Mouse (Mus musculus): Measurements from ENCODE around the gene Lpcat1. TPM values are rescaled to one million over a fixed set of nuclear protein-coding genes. Genes with fewer than 3 reads are reported as not detected.
A peak's percentile ranks its signal among the peaks of the same experiment; 100 is the strongest.

The Lpcat1 gene
- polyA plus RNA-seq (2021) = 73.9 TPM

GRCm38 (mm10) chr13:73467034-73467420, at the start of gene Lpcat1:
Gene Lpcat1 (plus strand): TSS chr13:73467197.
- in situ Hi-C loops (cut with MboI; ENCODE audit: low pct_unique_long_range_greater_than_20kb) = loop anchor here (5.0 kb wide), 1 partner anchor 40 kb away; no protein-coding TSS in a partner anchor
- DNase-seq (ENCODE audit: low read depth, low spot score) (no peak), ATAC-seq (peak; percentile 91)
- no peak for TF ChIP-seq CTCF (IDR thresholded peaks at IDR 0.05)
- ChIA-PET POLR2A (interaction anchor here (0.8 to 2.0 kb wide), 2 partner anchors 24 to 36 kb away, joined by 7 to 8 read pairs; no protein-coding TSS in a partner anchor), CTCF (interaction anchor here (1.0 to 2.7 kb wide), 6 partner anchors 12 to 41 kb away, joined by 3 to 10 read pairs (median 6); no protein-coding TSS in a partner anchor)
- H3K27me3 ChIP-seq = no peaks in the 10 kb centered on the region

DNA sequence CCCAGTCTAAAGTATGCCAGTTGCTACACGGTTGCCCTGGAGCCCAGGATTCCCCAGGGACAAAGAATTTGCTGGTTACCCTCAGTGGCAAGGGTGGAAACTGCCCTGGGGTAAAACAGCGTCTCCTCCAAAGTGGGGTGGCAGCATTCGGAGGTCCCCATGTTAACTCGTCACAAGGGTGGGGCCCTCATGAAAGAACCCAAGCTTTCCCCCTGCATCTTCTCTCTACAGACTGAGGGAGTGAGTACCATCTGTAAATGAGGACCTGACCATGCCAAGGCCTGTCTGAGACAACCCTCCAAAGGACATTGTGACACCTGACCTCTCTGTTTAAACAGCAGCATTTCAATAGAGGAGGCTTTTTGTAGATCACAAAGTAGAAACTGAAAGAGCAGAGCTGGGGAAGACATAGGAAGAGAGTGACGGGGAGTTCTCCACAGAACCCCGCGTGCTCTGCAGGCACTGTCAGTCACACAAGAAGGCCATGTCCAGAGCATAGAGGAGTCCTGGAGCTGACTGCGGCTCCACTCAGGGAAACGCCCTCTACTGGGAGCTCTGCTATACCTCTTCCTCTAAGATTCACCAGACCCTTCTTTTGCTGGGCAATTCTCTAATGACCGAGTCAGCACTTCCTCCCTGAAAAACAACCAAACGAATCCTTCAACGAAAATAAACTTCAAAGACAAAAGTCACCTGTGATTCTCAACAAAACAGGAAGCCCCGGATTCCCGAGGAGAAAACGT, 49.3 kb upstream of the Lpcat1 start:
- CTCF ChIA-PET = interaction anchor here (1.1 kb wide), 1 partner anchor 85 kb away, joined by 4 read pairs; no protein-coding TSS in a partner anchor
- ATAC-seq = no peak
- no peak for DNase-seq (ENCODE audit: low read depth, low spot score)
- POLR2A ChIA-PET = no interaction called here
- in situ Hi-C loops (cut with MboI; ENCODE audit: low pct_unique_long_range_greater_than_20kb) = no loop called here
- TF ChIP-seq CTCF (IDR thresholded peaks at IDR 0.05) = peak; percentile 24
- H3K27me3 ChIP-seq = peaks cover 15% of the 10 kb centered on the region

GRCm38 (mm10) chr13:73418297-73418696, 48.7 kb upstream of the Lpcat1 start:
- ATAC-seq (no peak), DNase-seq (ENCODE audit: low read depth, low spot score) (no peak)
- H3K27me3 ChIP-seq = peaks cover 11% of the 10 kb centered on the region
- CTCF ChIA-PET = interaction anchor here (1.1 kb wide), 1 partner anchor 84 kb away, joined by 4 read pairs; no protein-coding TSS in a partner anchor
- in situ Hi-C loops (cut with MboI; ENCODE audit: low pct_unique_long_range_greater_than_20kb) = no loop called here
- no peak for TF ChIP-seq CTCF (IDR thresholded peaks at IDR 0.05)
- POLR2A ChIA-PET = no interaction called here

DNA sequence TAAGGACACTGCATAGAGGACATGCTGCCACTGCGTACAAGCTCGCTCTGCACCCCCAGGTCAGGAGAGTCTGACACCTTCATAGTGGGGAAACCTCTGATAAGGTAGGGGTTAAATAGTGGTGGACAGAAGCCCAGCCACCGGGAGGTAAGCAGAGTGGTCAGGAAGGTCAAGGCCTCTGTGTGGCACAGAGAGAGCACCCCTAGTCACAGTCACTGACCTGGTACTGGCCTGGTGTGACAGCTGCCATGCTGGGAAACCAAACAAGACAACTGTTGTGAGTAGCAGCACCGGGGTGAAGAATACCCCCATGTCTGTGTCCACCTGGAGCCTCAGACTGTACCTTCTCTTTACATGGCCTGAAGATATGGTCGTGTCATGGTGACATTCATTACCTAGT, 47.8 kb upstream of the Lpcat1 start:
- no peak for TF ChIP-seq CTCF (IDR thresholded peaks at IDR 0.05)
- ChIA-PET CTCF (no interaction called here), POLR2A (no interaction called here)
- DNase-seq (ENCODE audit: low read depth, low spot score) = no peak
- no peak for ATAC-seq
- in situ Hi-C loops (cut with MboI; ENCODE audit: low pct_unique_long_range_greater_than_20kb) = no loop called here
- peaks cover 14% of the 10 kb centered on the region for H3K27me3 ChIP-seq

- CTCF ChIA-PET = interaction anchor here (4.4 kb wide), 1 partner anchor 81 kb away, joined by 39 read pairs; no protein-coding TSS in a partner anchor
- in situ Hi-C loops (cut with MboI; ENCODE audit: low pct_unique_long_range_greater_than_20kb) = no loop called here
- no peak for DNase-seq (ENCODE audit: low read depth, low spot score)
- TF ChIP-seq CTCF (IDR thresholded peaks at IDR 0.05) = no peak
- H3K27me3 ChIP-seq = peaks cover 14% of the 10 kb centered on the region
- POLR2A ChIA-PET = no interaction called here
- ATAC-seq = no peak
These were observed 44.0 kb upstream of the Lpcat1 start for GRCm38 (mm10) chr13:73423043-73423442.

GRCm38 (mm10) chr13:73425035-73425434, 42.0 kb upstream of the Lpcat1 start:
- no peak for TF ChIP-seq CTCF (IDR thresholded peaks at IDR 0.05)
- POLR2A ChIA-PET = interaction anchor here (1.5 kb wide), 1 partner anchor 267 kb away, joined by 3 read pairs; no protein-coding TSS in a partner anchor
- peaks cover 8% of the 10 kb centered on the region for H3K27me3 ChIP-seq
- no peak for ATAC-seq
- CTCF ChIA-PET = interaction anchor here (0.8 to 4.4 kb wide), 9 partner anchors 19 to 88 kb away, joined by 3 to 39 read pairs (median 3); partner anchors contain the start of gene Lpcat1
- DNase-seq (ENCODE audit: low read depth, low spot score) = no peak
- in situ Hi-C loops (cut with MboI; ENCODE audit: low pct_unique_long_range_greater_than_20kb) = loop anchor here (5.0 kb wide), 4 partner anchors 42 to 267 kb away; partner anchors contain the start of genes Clptm1l and Lpcat1

- POLR2A ChIA-PET = no interaction called here
- in situ Hi-C loops (cut with MboI; ENCODE audit: low pct_unique_long_range_greater_than_20kb) = loop anchor here (5.0 kb wide), 4 partner anchors 41 to 266 kb away; partner anchors contain the start of genes Clptm1l and Lpcat1
These were observed 41.0 kb upstream of the Lpcat1 start for GRCm38 (mm10) chr13:73425839-73426490.

DNA sequence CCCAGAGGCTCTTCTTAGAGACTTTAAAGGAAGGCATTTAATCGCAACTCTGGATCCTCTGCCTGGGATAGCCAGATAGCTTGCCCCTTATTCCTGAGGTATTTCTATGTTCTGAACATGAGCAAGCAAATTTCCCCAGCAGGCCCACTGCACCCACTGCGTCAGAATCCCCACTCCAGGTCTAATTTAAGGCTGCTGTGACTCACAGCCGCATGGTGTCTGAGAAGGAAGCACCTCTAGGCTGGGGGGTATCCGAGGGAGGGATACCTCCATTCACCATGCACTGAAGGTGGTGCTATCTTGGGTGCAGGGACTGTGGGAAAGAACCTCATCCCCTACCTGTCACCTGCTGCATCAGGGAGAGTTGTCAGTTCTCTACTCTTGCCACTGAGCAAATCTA, 40.4 kb upstream of the Lpcat1 start:
- peaks cover 6% of the 10 kb centered on the region for H3K27me3 ChIP-seq
- in situ Hi-C loops (cut with MboI; ENCODE audit: low pct_unique_long_range_greater_than_20kb) = loop anchor here (5.0 kb wide), 4 partner anchors 41 to 266 kb away; partner anchors contain the start of genes Clptm1l and Lpcat1
- no peak for ATAC-seq
- DNase-seq (ENCODE audit: low read depth, low spot score) = no peak
- TF ChIP-seq CTCF (IDR thresholded peaks at IDR 0.05) = no peak
- ChIA-PET CTCF (interaction anchor here (0.9 to 4.4 kb wide), 9 partner anchors 22 to 189 kb away, joined by 3 to 39 read pairs (median 4); partner anchors contain the start of gene Lpcat1), POLR2A (no interaction called here)

More at GRCm38 (mm10) chr13:73425839-73426490, 41.0 kb upstream of the Lpcat1 start:
- peak; percentile 90 for TF ChIP-seq CTCF (IDR thresholded peaks at IDR 0.05)
- ATAC-seq (no peak), DNase-seq (ENCODE audit: low read depth, low spot score) (no peak)
- CTCF ChIA-PET = interaction anchor here (0.7 to 4.4 kb wide), 18 partner anchors 20 to 221 kb away, joined by 3 to 39 read pairs (median 3); partner anchors contain the start of gene Lpcat1
- H3K27me3 ChIP-seq = peaks cover 6% of the 10 kb centered on the region

GRCm38 (mm10) chr13:73429605-73430321, 37.2 kb upstream of the Lpcat1 start:
- H3K27me3 ChIP-seq = no peaks in the 10 kb centered on the region
- no peak for TF ChIP-seq CTCF (IDR thresholded peaks at IDR 0.05)
- in situ Hi-C loops (cut with MboI; ENCODE audit: low pct_unique_long_range_greater_than_20kb) = loop anchor here (5.0 kb wide), 4 partner anchors 38 to 263 kb away; partner anchors contain the start of genes Clptm1l and Lpcat1
- ChIA-PET CTCF (interaction anchor here (0.7 to 2.3 kb wide), 11 partner anchors 12 to 262 kb away, joined by 3 to 12 read pairs (median 5); partner anchors contain the start of gene Lpcat1), POLR2A (interaction anchor here (1.2 kb wide), 1 partner anchor 73 kb away, joined by 3 read pairs; no protein-coding TSS in a partner anchor)
- peak; percentile 79 for DNase-seq (ENCODE audit: low read depth, low spot score)
- ATAC-seq = peak; percentile 90

All from Patski (cell line).